Mouse (Mus musculus): ENCODE results near the gene Fam243.

DNA sequence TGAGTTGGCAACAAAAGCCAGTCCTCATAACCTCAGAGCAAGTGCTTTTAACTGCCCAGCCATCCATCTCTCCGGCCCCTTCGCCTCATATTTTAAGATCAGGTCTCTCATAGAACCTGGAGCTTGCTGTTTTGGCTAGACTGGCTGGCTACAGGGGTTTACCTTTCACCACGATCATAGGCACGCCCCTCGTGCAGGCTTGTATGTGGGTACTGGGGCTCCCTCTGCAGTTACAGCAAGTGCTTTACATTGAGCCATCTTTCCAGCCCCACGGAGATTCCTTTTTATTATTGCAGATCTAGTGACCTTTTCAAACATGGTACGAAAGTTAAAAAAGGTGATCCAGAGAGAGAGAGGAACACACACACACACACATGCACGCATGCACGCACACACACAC lies 13.4 kb upstream of the Fam243 start:
- no peak for TF ChIP-seq USF1 (IDR thresholded peaks at IDR 0.05; ENCODE audit: low read depth)
- TF ChIP-seq REST (IDR thresholded peaks at IDR 0.05; ENCODE audit: insufficient read depth, insufficient read length) = no peak
- TF ChIP-seq E2F4 (IDR thresholded peaks at IDR 0.05; ENCODE audit: insufficient read depth) = no peak

Measured in myocyte (in vitro differentiated cells).